Mouse (Mus musculus) megakaryocyte, embryonic 14.5 days (primary cell): ENCODE measurements around the gene Dennd5a. TPM values are rescaled to one million over a fixed set of nuclear protein-coding genes. Genes with fewer than 3 reads are reported as not detected.

Experiments used
- H3K27me3 ChIP-seq: replicated peaks from 2 replicates; pipeline ENCODE3; 2012; ENCODE audit warnings: inconsistent platforms
- H3K36me3 ChIP-seq: replicated peaks from 2 replicates; pipeline ENCODE3; 2012; ENCODE audit warnings: low read length, inconsistent platforms, mixed read lengths
- H3K4me1 ChIP-seq: 2 replicates; pipeline ENCODE4 v1.6.1; 2012; ENCODE audit warnings: inconsistent platforms
- H3K4me3 ChIP-seq: replicated peaks from 2 replicates; pipeline ENCODE3; 2012; ENCODE audit warnings: moderate library complexity, mild to moderate bottlenecking, inconsistent platforms
- H3K9me3 ChIP-seq: 2 replicates; pipeline ENCODE4 v1.6.1; 2012; ENCODE audit warnings: inconsistent platforms
- FLI1 ChIP-seq: IDR thresholded peaks from 2 replicates; pipeline ENCODE4 v1.6.1; 2012; ENCODE audit warnings: low read length, inconsistent platforms, mixed read lengths
- GATA1 ChIP-seq: IDR thresholded peaks from 3 replicates; pipeline ENCODE4 v1.6.1; 2012; ENCODE audit warnings: mixed read lengths, low read length, inconsistent platforms, borderline replicate concordance
- polyA plus RNA-seq: library from polyadenylated mRNA; stranded (reverse); fragments of >175 nt; gene quantifications from 2 replicates; pipeline ENCODE4 v1.2.3, GENCODE M21; 2012; ENCODE audit warnings: low replicate concordance; ENCODE audit not compliant: insufficient read depth

The Dennd5a gene
- polyA plus RNA-seq, result 3.2 and 4.8 TPM in 2 replicates

GRCm38 (mm10) chr7:109959716-109960612 lies at the start of gene Dennd5a:
Dennd5a (minus strand) TSS chr7:109960470.
- peaks cover 7% of the 10 kb centered on the region; the same call in 1 of the 2 replicates for H3K9me3 ChIP-seq

GRCm38 (mm10) chr7:110009084-110009483 lies 48.8 kb upstream of the Dennd5a start:
- Histone ChIP-seq H3K9me3 (peaks cover 6% of the 10 kb centered on the region), H3K27me3 (no peaks in the 10 kb centered on the region), H3K36me3 (peaks cover 3% of the 10 kb centered on the region), H3K4me3 (no peak overlapping the region), H3K4me1 (peaks cover 36% of the 10 kb centered on the region)
- no peak for TF ChIP-seq FLI1
- TF ChIP-seq GATA1, result no peak

More at GRCm38 (mm10) chr7:109959716-109960612, at the start of gene Dennd5a:
- Histone ChIP-seq H3K36me3 (no peaks in the 10 kb centered on the region), H3K4me3 (peak within 1 kb of the TSS; percentile 92), H3K4me1 (peaks cover 32% of the 10 kb centered on the region), H3K27me3 (peaks cover 5% of the 10 kb centered on the region)
- TF ChIP-seq FLI1 (no peak), GATA1 (no peak)

- H3K9me3 ChIP-seq, result peaks cover 6% of the 10 kb centered on the region
- H3K27me3 ChIP-seq, result no peaks in the 10 kb centered on the region
- peaks cover 36% of the 10 kb centered on the region for H3K4me1 ChIP-seq
- H3K36me3 ChIP-seq, result peaks cover 3% of the 10 kb centered on the region
- no peak overlapping the region for H3K4me3 ChIP-seq
- no peak for TF ChIP-seq FLI1
- no peak for TF ChIP-seq GATA1
These were observed 48.2 kb upstream of the Dennd5a start for GRCm38 (mm10) chr7:110008513-110008912.

GRCm38 (mm10) chr7:110006471-110007195 lies 46.4 kb upstream of the Dennd5a start:
- no peak for TF ChIP-seq FLI1
- TF ChIP-seq GATA1, result no peak
- peaks cover 3% of the 10 kb centered on the region for H3K36me3 ChIP-seq
- H3K4me3 ChIP-seq, result peak overlapping the region; percentile 40
- peaks cover 50% of the 10 kb centered on the region for H3K4me1 ChIP-seq
- no peaks in the 10 kb centered on the region for H3K27me3 ChIP-seq
- peaks cover 6% of the 10 kb centered on the region for H3K9me3 ChIP-seq

GRCm38 (mm10) chr7:110005976-110006375 lies 45.7 kb upstream of the Dennd5a start:
- H3K36me3 ChIP-seq, result peaks cover 3% of the 10 kb centered on the region
- TF ChIP-seq GATA1 (no peak), FLI1 (no peak)
- peaks cover 1% of the 10 kb centered on the region for H3K27me3 ChIP-seq
- peaks cover 6% of the 10 kb centered on the region for H3K9me3 ChIP-seq
- no peak overlapping the region for H3K4me3 ChIP-seq
- peaks cover 56% of the 10 kb centered on the region for H3K4me1 ChIP-seq

- TF ChIP-seq FLI1 (0 out of 2 replicates have a peak, but pooled peaks have one; percentile 8), GATA1 (no peak)
- Histone ChIP-seq H3K36me3 (no peaks in the 10 kb centered on the region), H3K4me1 (peaks cover 51% of the 10 kb centered on the region), H3K9me3 (no peaks in the 10 kb centered on the region), H3K4me3 (peak overlapping the region; percentile 15), H3K27me3 (peaks cover 2% of the 10 kb centered on the region)
These were observed 42.7 kb upstream of the Dennd5a start for GRCm38 (mm10) chr7:110002968-110003367.

GRCm38 (mm10) chr7:110002092-110002491 lies 41.8 kb upstream of the Dennd5a start:
- no peaks in the 10 kb centered on the region for H3K36me3 ChIP-seq
- TF ChIP-seq GATA1 (no peak), FLI1 (no peak)
- H3K4me1 ChIP-seq, result peaks cover 52% of the 10 kb centered on the region
- no peaks in the 10 kb centered on the region for H3K9me3 ChIP-seq
- H3K27me3 ChIP-seq, result peaks cover 2% of the 10 kb centered on the region
- H3K4me3 ChIP-seq, result no peak overlapping the region

GRCm38 (mm10) chr7:109998388-109998787 lies 38.1 kb upstream of the Dennd5a start:
- Histone ChIP-seq H3K27me3 (peaks cover 2% of the 10 kb centered on the region), H3K4me3 (no peak overlapping the region), H3K36me3 (no peaks in the 10 kb centered on the region), H3K4me1 (peaks cover 48% of the 10 kb centered on the region), H3K9me3 (no peaks in the 10 kb centered on the region)
- TF ChIP-seq FLI1, result no peak
- no peak for TF ChIP-seq GATA1

- Histone ChIP-seq H3K36me3 (no peaks in the 10 kb centered on the region), H3K4me3 (peak overlapping the region; percentile 48), H3K27me3 (no peaks in the 10 kb centered on the region), H3K4me1 (peaks cover 40% of the 10 kb centered on the region), H3K9me3 (no peaks in the 10 kb centered on the region)
- TF ChIP-seq FLI1, result no peak
- TF ChIP-seq GATA1, result no peak
These were observed 33.1 kb upstream of the Dennd5a start for GRCm38 (mm10) chr7:109993157-109993959.
